Mouse (Mus musculus) neutrophil, adult 65 days (primary cell): Measurements from ENCODE around the gene Camk1d. TPM values are rescaled to one million over a fixed set of nuclear protein-coding genes. Genes with fewer than 3 reads are reported as not detected.

Experiments
- total RNA-seq: library from RNA; stranded (reverse); gene quantifications from 2 replicates; pipeline ENCODE4 v1.2.4, GENCODE M21; 2023

Gene Camk1d
- total RNA-seq = 64.1 and 113 TPM in 2 replicates

GRCm38 (mm10) chr2:5714211-5715053 is at the start of gene Camk1d:
Gene Camk1d, minus strand, starts transcription at chr2:5714515.

Other genes with a start within 250 kb of the Camk1d start
- gene Nudt5, start 130.5 kb upstream of the Camk1d start, total RNA-seq = 8.3 and 10.8 TPM in 2 replicates
- 51.6 and 67.8 TPM in 2 replicates for gene Cdc123, start 130.6 kb upstream of the Camk1d start, total RNA-seq
- 0.95 TPM in 1 of 2 replicates, not detected in the other for gene Gm13199, start 148.4 kb upstream of the Camk1d start, total RNA-seq
- gene Sec61a2, start 180.9 kb upstream of the Camk1d start, total RNA-seq = 12.6 and 13.1 TPM in 2 replicates
- 0.09 and 0.25 TPM in 2 replicates for gene Dhtkd1, start 228.3 kb upstream of the Camk1d start, total RNA-seq
- gene Upf2, start 237.0 kb upstream of the Camk1d start, total RNA-seq = 44.7 and 54.4 TPM in 2 replicates